Comparison of ENCODE assay signal across 8 mouse cellular contexts in the genomic region with DNA sequence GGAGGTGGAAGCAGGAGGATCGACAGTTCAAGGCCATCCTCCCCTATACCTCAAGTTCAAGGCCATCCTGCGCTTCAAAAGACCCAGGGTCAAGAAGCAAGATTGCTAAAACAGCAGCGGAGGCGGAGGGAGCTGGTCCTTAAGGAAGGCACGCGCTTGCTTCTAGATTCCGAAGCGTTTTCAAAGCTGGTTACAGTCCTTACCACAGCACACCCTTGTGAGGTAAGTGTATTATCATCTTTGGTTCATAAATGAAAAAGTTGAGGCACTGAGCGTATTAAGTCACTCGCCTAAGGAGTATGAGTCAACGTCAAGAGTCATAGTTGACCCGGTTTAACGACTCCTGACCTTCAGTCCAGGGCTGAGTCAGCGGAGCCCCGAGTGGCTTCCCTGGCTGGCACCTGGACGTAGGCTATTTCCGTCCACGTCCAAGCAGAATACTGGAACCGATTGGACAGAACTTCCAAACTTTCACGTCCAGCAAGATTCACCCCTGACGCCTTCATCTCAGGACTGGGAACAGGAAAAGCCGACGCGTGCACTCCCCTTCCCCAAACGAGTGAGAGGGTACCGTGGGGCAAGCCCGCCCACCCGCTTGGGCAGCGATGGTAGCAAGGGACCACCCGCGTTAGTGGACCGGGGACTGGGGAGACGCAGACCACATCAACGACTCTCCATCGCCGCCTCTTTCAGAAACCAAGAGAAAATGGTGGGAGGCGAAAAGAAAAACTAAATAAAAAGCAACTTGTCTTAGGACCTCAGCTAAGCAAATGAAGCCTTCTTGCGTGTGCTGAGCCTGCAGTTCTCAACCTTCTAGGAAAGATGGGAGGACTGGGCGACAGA. TPM values are rescaled to one million over a fixed set of nuclear protein-coding genes. Genes with fewer than 3 reads are reported as not detected.
DNase-seq lines count a peak whose midpoint lies in the region; ATAC-seq and TF ChIP-seq lines count a peak whose summit lies in the region.

Eif4e (plus strand) TSS at position 107 of the 843 bp plus-strand sequence.

- no peaks in the 10 kb centered on the region for H3K27me3 ChIP-seq in MEL (ENCODE audit: control insufficient read depth in 1 of 2, insufficient read depth in 2 of 2, low read length in 2 of 2)
- peaks cover 3% of the 10 kb centered on the region; the same call in 1 of the 2 replicates for H3K27me3 ChIP-seq in hindbrain, embryonic 12.5 days

- peaks cover 44% of the 10 kb centered on the region for H3K79me2 ChIP-seq in MEL (ENCODE audit: control insufficient read depth, insufficient read depth, low read length, poor library complexity)

- TF ChIP-seq EP300 in MEL (IDR thresholded peaks at IDR 0.05; ENCODE audit: low read depth in 1 of 2, low read length in 2 of 2), result 0 out of 4 replicates have a peak, but pooled peaks of 1 of the 2 experiments have one; percentile 13

- H3K4me3 ChIP-seq in MEL (ENCODE audit: control insufficient read depth in 1 of 2, insufficient read depth in 1 of 2, low read depth in 2 of 2, low read length in 2 of 2), result peak within 1 kb of the TSS; percentile 72 to 78
- H3K4me3 ChIP-seq in hindbrain, embryonic 12.5 days, result peak within 1 kb of the TSS; percentile 99

- peaks cover 0 to 31% of the 10 kb centered on the region in 2 experiments; a peak in 3 of 4 replicates for H3K36me3 ChIP-seq in MEL (ENCODE audit: control insufficient read depth in 1 of 2, insufficient read depth in 2 of 2, low read length in 2 of 2)
- no peaks in the 10 kb centered on the region for H3K36me3 ChIP-seq in hindbrain, embryonic 12.5 days

- H3K4me2 ChIP-seq in hindbrain, embryonic 12.5 days (replicated peaks), result peak within 1 kb of the TSS; percentile 63

- H3K4me1 ChIP-seq in MEL (ENCODE audit: control insufficient read depth in 1 of 2, insufficient read depth in 2 of 2, low read length in 2 of 2), result peaks cover 15 to 21% of the 10 kb centered on the region in 2 experiments
- H3K4me1 ChIP-seq in hindbrain, embryonic 12.5 days, result peaks cover 23% of the 10 kb centered on the region

- H3K27ac ChIP-seq in MEL (ENCODE audit: control insufficient read depth, low read depth, low read length), result peak within 1 kb of the TSS; percentile 89
- peak within 1 kb of the TSS; percentile 64 for H3K27ac ChIP-seq in hindbrain, embryonic 12.5 days

- no peak; a peak in 1 of 4 replicates for TF ChIP-seq POLR2A in MEL (IDR thresholded peaks at IDR 0.05; ENCODE audit: control insufficient read depth in 1 of 2, insufficient read depth in 1 of 2, low read depth in 1 of 2, low read length in 2 of 2, poor library complexity in 1 of 2)

- no peaks in the 10 kb centered on the region for H3K9me3 ChIP-seq in MEL (replicated peaks; ENCODE audit: insufficient read depth, low read length)
- no peaks in the 10 kb centered on the region for H3K9me3 ChIP-seq in hindbrain, embryonic 12.5 days (replicated peaks)

- no peak for TF ChIP-seq CTCF in MEL (IDR thresholded peaks at IDR 0.05 in 2 of 3, conservative IDR thresholded peaks at IDR 0.05 in 1 of 3; ENCODE audit: control insufficient read depth in 1 of 3, insufficient read depth in 1 of 3, low read depth in 2 of 3, low read length in 3 of 3, poor library complexity in 1 of 3, severe bottlenecking in 1 of 3)

- DNase-seq in MEL (ENCODE audit: low read depth, low spot score), result peak; percentile 74
- peak; percentile 44 for DNase-seq in c-Kit-positive CD71-positive TER-119-negative erythroid progenitor cells, embryonic 14.5 days (ENCODE audit: low read depth)
- peak; percentile 18 to 45 for DNase-seq in frontal cortex, postnatal 14 days (ENCODE audit: low spot score in 2 of 2)
- peak; percentile 21 to 24 for DNase-seq in layer of hippocampus, postnatal 25 days (ENCODE audit: extremely low spot score in 1 of 2, low spot score in 1 of 2)
- DNase-seq in lung, postnatal 25 days (ENCODE audit: low spot score), result peak; percentile 75
- DNase-seq in right cerebral cortex, adult 2 months (ENCODE audit: low spot score in 2 of 2), result peak; percentile 23 to 29
- peak; percentile 79 for DNase-seq in yolk sac, embryonic 10.5 days (ENCODE audit: low spot score)

- ATAC-seq in hindbrain, embryonic 12.5 days (ENCODE audit: low FRiP score), result peak; percentile 57

- TF ChIP-seq RAD21 in MEL (IDR thresholded peaks at IDR 0.05; ENCODE audit: low read depth, low read length), result no peak

- WGBS in hindbrain, embryonic 12.5 days, result 1% methylated on average over 39 of the region's 39 CpGs

- H3K9ac ChIP-seq in MEL (ENCODE audit: control insufficient read depth, low read depth, low read length, poor library complexity, severe bottlenecking), result peak within 1 kb of the TSS; percentile 81
- peak within 1 kb of the TSS; percentile 45 for H3K9ac ChIP-seq in hindbrain, embryonic 12.5 days

TF ChIP-seq in MEL, 35 proteins besides CTCF, POLR2A, EP300 and RAD21:
- TF ChIP-seq POLR2AphosphoS2 (IDR thresholded peaks at IDR 0.05; ENCODE audit: low read length) (0 out of 2 replicates have a peak, but pooled peaks have one; percentile 5), TAL1 (IDR thresholded peaks at IDR 0.05; ENCODE audit: low read length) (no peak), USF2 (IDR thresholded peaks at IDR 0.05; ENCODE audit: borderline replicate concordance in 1 of 2, insufficient read depth in 1 of 2, low read depth in 1 of 2, low read length in 2 of 2) (no peak), MXI1 (IDR thresholded peaks at IDR 0.05; ENCODE audit: low read depth, low read length) (peak; percentile 15), MYB (IDR thresholded peaks at IDR 0.05; ENCODE audit: low read depth, low read length) (0 out of 2 replicates have a peak, but pooled peaks have one; percentile 24), USF1 (IDR thresholded peaks at IDR 0.05; ENCODE audit: low read depth, low read length) (0 out of 2 replicates have a peak, but pooled peaks have one; percentile 1)

RNA-seq across cellular contexts. Expression of gene Eif4e, which starts in this region (rescaled TPM):
- 363 and 364 TPM in 2 replicates for total RNA-seq in MEL (2012; rRNA removed)
- 100 to 1,000 TPM in 1 of 2 experiments, 10 to 100 TPM in 1; 83.5 to 490 TPM for polyA plus RNA-seq in MEL (2012; ENCODE audit: insufficient read depth in 1 of 2, insufficient read length in 2 of 2, low read depth in 1 of 2, low replicate concordance in 2 of 2, missing spikeins in 1 of 2)
- 300 and 313 TPM in 2 replicates for polyA plus RNA-seq in hindbrain, embryonic 12.5 days (2016; fragmentation: Nextera tagmentation; extraction: Ambion mirVana)
- 100 to 1,000 TPM; 164 to 177 TPM for total RNA-seq in layer of hippocampus, postnatal 25 days (2021)

Comparison
In these comparisons a context has a peak if more than half of its experiments do, and no peak if none do; other contexts are left out.
1. Peak in every context shown above with its lines: DNase-seq, ATAC-seq, H3K4me3 ChIP-seq and H3K27ac ChIP-seq.
2. DNase-seq: peak in every context shown above with its lines; median percentile 79 in yolk sac, embryonic 10.5 days; 75 in lung, postnatal 25 days; 74 in MEL; 44 in c-Kit-positive CD71-positive TER-119-negative erythroid progenitor cells, embryonic 14.5 days; 32 in frontal cortex, postnatal 14 days; 26 in right cerebral cortex, adult 2 months; 22 in layer of hippocampus, postnatal 25 days.